Mouse (Mus musculus) CD4-positive, CD25-positive, alpha-beta regulatory T cell, adult 2 months (primary cell): ENCODE measurements around the gene Ect2.
A peak's percentile ranks its signal among the peaks of the same experiment; 100 is the strongest.

Experiments used
- DNase-seq: peaks from one replicate; pipeline ENCODE4 v3.0.0-alpha.2; 2012; ENCODE audit warnings: low read depth, low spot score

The Ect2 gene

DNA sequence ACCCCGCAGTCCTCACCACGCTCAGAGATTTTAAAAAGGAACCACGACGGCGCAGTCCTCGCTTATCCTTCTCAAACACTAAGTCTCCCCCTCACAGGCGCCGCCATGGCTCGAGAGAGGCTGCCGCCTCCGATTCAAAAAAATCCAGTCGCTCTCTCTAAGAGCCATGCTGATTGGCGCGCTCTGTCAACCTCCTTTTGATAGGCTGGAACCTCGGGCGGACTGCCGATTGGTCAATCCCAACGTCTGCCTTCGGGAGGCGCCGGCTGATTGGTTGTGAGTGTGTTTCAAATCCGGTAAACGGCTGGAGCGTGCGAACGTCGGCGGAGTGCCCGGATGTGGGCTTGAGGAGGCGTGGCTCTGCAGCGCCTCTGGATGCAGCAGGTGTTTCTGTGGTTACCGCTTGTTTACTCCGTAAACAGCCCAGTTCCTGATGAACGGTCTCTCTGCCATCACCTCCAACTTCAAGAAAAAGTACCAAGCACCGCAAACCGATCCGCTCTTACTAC is at the start of gene Ect2:
Gene Ect2, minus strand, starts transcription at position 178 of the 509 bp plus-strand sequence.
- DNase-seq: peak; percentile 98

DNA sequence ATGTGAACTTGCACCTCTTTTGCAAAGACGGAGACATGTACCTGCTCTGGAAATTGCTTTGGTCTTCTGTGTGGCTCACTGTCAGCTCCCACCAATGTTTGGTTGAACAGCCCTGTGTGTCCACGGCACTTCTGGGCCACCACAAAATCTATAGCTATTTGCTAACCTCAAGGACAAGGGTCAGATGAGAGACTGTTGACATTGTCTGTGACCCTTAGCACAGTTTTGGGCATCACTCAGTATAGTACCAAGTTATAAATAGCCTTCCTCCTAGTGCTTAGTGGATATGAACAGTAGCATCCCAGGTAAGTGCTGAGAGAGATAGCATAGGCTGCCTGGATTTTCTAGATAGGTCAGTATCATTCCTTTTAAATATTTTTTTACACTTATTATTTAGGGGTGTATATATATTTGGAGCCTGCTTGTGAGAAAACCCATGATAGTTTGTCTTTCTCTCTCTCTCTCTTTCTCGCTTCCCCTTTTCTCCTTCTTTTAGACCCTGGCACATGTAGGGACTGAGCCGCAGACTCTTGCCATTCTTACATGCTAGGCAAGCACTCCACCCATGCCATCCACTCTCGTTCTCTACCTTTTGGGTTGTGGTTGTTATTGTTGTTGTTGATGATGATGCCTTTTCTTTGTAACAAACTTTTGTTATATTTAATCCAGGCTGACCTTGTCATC is 48.2 kb upstream of the Ect2 start:
- no peak for DNase-seq

DNA sequence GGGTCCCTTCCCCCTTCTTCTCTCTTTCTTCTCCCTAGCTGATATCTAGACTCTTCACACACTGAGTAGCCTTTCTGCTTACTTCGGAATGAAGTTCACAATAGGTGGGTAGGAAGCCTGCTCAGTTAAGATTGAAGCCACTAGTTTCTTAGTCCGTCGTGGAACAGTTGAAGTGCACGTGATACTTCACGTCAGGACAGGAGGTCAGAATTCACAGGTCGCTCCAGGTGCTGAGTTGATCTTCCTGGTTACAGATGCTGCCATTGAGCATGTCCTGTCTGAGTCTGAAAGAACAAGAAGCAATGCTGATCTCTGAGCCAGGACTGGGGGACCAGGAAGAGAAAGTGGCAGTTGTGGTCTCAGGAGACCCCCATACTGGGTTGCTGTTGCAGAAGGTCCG is 45.4 kb upstream of the Ect2 start:
- no peak for DNase-seq

DNA sequence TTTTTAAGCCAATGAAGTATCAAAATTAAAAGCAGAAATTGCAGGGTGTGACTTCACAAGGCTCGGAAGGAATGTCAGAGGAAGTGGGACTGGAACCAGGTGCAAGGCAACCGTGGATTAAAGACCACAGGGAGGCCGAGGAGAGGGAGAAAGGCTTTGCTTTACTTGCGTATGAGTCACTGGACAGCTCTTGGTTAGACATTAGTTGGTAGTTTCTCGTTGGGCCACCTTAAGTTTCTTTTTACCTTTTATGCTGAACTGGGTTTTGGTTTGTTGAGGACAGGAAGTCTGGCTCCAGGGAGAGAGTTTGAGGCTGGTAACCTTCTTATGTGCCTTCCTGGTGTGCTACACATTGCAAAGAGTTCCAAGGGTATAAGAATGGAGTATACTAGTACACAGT is 44.1 kb upstream of the Ect2 start:
- DNase-seq: no peak

DNA sequence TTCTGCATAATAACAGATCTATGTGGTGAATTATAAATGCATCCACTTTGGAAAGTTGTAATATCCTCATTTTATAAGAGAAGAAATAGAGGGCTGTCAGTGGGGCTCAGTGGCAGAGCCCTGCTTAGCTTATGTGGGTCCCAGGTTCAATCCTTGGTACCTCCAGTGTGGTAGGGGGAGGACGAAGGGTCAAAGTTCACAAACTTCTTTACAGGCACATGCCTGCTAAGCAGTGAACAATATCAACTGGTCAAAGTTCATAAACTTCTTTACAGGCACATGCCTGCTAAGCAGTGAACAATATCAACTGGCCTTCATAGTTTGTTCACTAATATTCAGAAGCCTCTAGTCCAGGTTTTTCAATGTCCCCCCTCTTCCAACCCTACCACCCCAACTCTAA is 42.9 kb upstream of the Ect2 start:
- DNase-seq: no peak

DNA sequence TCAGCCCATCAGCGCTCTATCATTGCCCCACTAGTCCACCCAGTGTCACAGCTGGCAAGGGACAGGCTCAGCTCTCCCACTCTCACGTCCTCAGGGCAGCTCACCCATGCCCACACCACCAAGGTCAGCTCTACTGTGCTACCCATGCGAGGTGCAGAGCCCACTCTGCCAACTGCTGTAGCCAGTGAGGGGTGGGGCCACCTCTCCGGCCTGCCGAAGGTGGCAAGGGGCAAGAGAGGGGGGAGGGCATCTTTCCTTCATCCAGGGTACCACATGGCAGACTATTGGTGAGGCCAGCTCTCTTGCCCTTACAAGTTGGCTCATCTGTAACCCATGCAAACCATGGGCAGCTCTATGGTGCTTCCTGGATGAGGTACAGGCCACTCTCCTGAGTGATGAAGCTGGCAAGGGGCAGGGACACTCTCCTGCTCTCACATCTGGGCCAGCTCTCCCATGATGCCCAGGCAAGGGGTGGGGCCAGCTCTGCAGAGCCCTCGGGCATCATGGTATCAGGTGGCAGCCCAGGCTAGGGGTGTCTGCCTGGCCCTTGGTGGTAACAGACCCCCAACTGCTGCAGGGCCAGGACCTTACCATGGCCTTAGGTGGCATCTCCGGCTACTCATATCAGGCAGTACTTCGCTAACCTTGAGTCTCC is 42.0 kb upstream of the Ect2 start:
- no peak for DNase-seq

DNA sequence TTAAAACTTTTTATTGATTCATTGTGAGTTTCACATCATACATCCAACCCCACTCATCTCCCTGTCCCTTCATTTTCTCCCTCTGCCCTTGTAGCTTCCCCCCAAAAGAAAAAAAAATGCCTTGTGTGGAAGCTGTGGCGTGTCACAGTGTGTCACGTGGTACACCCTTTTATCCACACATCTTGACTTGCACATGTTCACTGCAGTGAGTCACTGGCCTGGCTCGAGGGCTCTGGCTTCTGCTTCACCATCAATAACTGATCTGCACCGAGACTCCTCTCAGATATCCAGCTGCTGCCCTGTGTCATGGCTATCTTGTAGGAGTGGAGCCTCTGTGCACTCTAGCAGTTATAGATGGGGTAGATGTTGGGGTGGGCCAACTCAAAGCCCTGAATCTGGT is 41.5 kb upstream of the Ect2 start:
- DNase-seq: no peak

DNA sequence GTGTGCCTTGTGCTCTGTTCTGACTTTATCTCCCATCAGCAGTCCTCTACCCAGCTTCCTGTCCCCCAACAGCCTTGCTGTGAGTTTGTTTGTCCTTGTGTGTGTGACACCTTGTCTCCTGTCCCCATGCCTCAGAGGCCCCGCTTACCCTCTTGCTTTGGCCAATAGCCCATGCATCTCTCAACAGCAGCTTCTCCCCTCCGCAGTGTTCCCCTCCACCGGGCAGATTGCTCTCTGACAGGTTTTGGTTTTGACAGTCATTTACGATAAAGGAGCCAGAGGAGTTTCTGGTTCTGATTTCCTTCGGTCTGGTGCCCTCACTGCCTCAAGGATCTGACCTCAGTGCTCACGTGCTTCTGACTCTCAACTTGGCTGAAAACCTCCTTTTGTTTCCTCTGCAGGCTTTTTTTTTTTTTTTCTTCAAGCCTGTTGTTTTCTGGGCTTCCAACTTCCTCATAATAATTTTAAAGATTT is 40.2 kb upstream of the Ect2 start:
- peak; percentile 26 for DNase-seq

DNA sequence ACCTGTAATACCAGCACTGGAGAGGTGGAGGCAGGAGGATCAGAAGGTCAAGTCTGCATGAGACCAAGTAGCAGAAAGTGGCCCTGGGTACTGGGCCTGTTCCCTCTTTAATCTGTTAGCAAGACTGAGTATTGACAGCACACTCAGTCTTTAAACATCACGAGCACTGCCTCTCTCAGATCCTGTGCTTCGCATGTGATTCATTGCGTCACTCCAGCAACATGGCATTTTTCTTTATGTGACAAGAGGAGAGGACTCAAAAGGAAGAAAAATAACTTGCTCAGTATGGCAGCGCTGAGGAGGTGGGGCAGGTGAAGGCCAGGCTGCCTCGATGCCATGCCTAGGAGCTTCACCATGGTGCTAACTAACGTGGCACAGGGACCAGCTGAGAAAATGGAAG is 38.2 kb upstream of the Ect2 start:
- no peak for DNase-seq

DNA sequence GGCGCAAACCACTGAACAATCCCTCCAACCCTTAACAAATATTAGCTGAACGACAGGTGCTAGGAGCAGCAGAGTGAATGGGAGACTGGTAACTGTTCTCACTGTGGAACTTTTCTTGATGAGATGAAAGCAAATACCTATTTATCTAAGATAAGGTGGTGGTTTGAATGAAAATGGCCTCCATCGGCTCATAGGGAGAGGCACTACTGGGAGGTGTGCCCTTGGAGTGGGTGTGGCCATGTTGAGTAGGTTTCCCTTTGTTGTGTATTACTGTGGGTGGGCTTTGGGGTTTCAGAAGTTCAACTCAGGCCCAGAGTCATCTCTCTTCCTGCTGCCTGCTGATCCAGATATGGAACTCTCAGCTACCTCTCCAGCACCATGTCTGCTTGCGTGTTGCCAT is 37.2 kb upstream of the Ect2 start:
- no peak for DNase-seq

DNA sequence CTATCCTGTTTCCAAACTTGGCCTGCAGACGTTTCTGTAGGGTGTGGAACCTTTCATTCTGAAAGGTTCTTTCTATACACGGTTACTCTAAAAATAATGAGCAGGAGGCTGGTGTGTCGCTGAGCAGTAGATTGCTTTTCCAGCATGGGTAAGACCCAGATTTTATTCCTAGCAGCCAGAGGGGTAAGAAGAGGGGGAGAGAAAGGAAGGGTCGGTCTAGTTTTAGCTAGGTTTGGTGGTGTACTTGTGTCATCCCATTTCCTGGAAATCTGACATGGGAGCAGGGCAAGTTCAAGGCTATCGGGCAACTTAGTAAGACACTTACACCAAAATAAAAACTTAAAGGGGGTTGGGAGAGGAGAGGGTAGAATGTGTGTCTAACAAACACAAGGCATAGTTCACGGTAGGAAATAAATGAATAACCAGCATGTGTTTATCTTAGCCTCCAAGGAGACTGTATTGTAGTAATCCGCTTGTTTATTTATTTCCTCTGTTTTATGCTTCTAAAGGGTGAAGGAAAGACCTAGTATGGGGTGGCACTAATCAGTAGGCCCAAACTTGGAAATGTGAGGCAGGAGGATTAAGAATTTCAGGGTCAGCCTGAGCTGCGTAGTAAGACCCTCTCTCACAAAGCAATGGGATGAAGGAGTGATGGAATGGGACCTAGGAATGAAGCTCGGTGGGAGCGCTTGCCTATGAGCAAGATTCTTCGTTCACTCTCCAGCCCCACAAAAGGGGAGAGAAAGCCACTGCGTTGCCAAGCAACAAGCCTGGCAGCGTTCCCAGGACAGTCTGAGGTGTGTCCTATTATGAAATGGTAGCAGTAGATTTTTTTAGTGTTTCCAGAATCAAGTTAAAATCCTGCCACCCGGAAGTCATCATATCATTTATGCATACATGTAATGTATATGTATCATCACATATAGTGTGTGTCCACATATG is 35.9 kb upstream of the Ect2 start:
- DNase-seq: no peak

DNA sequence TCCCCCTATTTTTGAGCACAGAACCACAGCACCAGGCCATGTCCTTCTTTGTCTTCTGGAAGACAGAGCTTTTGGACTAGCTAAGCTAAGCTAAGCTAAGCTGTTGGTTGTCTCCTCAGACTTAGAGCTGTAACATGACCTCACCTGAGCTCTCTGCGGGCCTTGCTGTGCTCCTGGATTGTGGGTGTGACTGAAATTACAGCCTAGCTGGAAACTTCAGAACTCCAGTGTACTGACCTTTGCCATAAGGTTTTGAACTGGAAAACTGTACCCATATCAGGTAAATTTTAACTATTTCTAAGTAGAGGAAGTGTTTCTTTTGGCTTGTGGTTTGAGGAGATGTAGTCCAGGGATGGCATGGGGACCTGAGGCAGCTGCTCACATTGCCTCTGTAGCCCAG is 34.7 kb upstream of the Ect2 start:
- no peak for DNase-seq

DNA sequence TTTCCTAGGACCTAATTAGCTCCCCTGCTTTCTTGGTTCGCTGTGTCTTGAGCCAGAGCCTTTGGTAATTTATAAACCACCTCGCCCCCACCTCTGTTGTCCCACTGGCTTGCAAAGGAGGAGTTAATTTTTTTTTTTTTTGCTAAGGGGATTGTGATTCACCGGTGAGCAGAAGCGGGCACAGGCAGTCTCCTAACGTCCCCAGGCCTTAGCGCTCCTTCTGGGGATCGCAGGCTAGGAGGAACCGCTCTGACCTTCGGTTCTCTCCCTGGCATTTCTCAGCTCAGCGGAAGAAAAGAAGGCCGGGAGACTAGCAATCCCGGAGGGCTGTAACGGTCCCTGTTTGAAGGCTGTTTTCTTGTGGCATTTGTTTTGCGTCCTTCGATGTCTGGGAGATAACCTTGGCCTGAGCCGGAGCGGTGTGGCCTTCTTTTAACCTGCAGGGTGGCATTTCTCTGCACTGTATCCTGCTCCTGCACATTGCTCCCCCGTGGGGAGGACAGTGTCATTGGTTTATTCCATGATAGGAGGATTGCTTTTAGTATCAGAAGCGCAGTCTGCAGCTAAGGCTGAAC is 30.0 kb upstream of the Ect2 start:
- peak; percentile 17 for DNase-seq

DNA sequence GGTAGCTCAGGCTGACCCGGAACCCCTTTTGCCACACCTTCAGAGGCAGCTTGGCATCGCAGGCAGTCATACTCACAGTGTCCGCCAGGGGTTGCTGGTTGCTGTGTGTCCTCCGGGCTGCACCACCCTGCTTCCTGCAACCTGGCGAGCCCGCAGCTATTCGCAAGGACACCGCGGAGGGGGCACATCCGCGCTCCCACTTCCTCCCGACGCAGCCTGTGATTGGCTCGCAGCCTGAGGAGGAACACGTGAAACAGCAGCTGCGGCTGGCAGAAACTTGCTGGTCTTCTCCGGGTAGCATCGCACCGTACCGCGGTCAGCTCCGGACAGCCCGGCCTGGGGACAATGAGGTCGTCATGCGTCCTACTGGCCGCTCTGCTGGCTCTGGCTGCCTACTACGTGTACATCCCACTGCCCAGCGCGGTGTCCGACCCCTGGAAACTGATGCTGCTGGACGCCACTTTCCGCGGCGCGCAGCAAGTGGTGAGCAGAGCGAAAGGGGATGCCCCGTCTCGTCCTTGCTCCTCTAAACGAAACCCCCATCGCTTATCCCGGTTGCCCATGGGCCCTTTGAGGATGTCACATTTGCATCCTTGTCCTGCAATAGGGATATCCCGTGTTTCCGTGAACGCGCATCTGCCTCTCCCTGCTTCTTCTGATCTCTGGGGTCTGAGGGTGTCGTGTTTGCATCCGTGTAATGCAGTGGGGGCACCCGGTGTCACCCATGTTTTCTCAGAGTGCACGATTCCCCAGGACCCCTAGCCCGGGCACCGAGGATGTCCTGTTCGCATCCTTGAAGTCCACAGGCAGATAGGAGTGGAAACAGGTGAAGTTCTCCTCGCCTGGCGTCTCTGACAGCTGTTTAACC is 29.3 kb upstream of the Ect2 start, which contains the start of gene Nceh1:
Gene Nceh1, plus strand, starts transcription at position 233 of the 868 bp plus-strand sequence.
- DNase-seq: peak; percentile 97

DNA sequence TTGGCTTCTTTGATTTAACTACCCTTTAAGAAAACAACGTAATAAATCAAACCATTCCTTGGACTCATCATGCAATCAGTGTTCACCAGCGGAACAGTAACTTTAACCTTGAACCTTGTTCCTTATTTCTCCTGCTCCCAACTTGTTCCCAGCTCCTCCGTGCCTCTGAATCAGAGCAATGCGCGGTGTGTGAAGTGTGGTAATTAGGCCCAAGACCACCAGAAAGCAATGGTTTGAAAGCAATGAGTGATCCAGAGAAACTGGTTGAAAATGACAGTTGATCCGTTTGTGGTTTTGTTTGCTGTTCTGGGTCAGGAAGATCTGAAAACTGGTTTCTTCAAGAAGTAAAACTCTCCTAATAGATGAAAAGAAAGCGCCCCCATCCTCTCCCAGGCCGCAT is 26.0 kb upstream of the Ect2 start:
- DNase-seq: no peak

DNA sequence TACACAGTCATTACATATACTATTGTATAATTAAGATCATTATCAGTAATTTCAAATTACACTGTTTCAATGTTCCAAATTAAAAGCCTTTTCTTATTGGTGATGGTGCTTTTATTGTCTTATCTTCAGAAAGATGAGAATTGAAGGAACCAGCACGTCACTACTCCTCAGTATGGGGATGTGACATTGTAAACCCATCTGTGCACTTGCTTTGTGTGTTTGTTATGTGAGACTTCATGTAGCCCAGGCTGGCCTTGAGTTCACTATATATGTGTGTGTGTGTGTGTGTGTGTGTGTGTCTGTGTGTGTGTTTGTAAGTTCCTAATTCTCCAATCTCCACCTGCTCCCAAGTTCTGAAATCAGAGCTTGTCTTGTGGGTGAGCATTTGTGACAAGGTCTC is 16.6 kb upstream of the Ect2 start:
- DNase-seq: no peak

DNA sequence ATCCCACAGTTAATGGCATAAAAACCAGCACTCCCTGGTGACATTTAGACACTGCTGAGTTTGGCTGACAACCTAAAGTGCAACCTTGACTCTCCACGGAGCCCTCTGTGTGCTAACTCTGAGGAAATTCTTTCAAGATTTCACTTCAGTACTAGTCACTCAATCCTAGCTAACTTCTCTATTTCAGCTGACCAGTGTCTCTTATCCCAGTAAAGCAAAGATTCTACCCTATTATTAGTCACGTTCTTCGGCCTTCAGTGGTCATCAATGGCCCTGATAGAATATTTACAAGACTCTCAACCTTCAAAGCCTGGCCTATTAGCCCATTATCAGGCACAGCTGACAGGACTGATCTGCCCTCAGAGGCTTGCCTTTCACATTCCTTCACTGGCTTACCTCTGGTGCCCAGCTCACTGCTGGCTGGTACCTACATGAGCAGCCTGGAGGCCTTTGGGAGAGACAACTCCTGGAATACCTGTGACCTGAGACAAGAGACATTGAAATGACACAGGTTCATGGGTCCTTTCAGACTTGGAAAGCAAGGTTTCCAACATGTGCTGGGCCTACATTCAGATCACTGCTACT is 11.9 kb upstream of the Ect2 start:
- no peak for DNase-seq

DNA sequence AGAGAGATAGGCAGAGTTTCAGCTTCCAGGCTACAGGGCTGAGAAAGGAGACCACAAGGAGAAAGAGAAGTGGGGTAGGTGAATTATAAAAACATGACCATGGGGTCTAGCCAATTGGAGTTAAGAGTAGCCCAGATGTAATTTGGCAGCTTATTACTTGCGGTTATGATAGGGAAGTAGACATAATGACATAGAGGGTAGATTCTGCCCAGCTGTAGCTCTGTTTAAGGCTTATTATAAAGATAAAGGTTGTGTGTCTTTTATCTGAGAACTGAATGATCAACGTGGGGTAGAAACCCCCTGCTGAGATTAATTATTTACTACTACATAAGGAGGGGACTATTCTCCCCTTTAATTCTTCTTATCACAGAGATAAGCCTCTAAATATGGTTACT is 8.7 kb upstream of the Ect2 start:
- no peak for DNase-seq

DNA sequence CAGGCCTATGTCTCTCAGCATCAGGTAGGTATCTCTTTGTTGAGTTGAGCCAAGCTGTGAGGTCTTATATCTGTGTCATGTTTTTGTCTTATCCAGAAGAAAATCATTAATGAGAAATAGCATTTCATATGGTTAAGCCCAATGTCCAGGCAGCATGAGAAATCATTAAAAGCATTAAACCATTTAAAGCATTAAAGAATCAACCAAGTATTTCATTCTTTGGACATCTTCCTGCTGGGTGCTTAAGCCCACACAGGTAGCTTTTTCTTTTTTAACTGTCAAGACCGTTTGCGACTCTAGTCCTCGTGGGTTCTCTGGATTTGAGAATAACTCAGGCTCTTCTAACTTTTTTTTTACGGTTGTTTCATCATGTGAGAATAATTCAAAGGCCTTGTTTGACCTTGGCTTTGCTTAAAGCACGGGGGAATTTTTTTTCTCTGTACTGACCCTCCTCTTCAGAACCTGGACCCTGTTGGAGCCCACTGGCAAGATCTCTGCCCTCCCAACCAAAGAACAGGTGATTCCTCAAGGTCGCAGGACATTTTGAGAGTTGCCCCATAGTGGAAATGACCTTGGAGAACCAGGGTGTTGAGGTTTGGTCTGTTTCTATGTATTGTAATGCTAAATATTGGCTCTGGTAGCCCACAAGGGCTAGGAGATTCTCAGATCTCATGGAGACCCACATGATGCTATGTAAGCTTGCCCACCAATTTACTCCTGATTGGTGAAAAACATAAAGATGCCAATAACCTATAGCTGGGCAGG is 8.1 kb upstream of the Ect2 start:
- no peak for DNase-seq

DNA sequence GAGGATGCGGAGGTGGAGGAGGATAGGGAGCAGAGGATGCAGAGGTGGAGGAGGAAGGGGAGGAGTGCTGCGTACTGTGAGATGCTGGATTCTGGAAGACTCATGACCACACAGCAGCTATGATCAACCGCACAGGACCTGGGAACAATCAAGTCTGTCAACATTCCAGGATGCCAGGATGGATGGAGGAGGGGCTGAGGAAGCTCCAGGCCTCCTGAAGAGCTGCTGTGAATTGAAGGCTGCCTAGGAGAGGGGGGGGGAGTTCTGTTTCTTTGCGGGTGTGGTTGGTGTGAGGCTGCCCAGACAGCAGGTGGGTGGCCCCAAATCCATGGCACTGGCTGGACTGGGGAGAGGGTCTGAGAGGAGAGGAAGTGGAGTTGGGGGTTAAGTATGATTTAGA is 5.2 kb upstream of the Ect2 start:
- no peak for DNase-seq
